Mouse (Mus musculus) ES-E14 (cell line): ENCODE measurements at regions not wholly inside any gene's neighbourhood (a gene's known extent, or its start where the extent isn't known, plus 50 kb on each side); places are given as distances from the start of the nearest gene placed in this dataset.

Experiments
- DNase-seq: peaks from one replicate; pipeline ENCODE4 v3.0.0-alpha.2; 2013; ENCODE audit warnings: low read depth, low spot score
- H3K27ac ChIP-seq: 2 replicates; pipeline ENCODE4 v1.5.1; 2012; ENCODE audit warnings: low read depth, mild to moderate bottlenecking, low read length, moderate library complexity, mixed read lengths; ENCODE audit not compliant: poor library complexity, insufficient read depth, severe bottlenecking
- H3K36me3 ChIP-seq: 2 replicates; pipeline ENCODE4 v1.6.1; 2012; ENCODE audit warnings: mild to moderate bottlenecking, low read length, moderate library complexity, mixed read lengths; ENCODE audit not compliant: control insufficient read depth, poor library complexity, insufficient read depth, severe bottlenecking
- H3K4me1 ChIP-seq, 2 experiments: fragments of 150-350 bp in 1 of 2; sonication (generic) in 1 of 2; 2 replicates each; pipeline ENCODE4 v1.6.1; 2012; ENCODE audit warnings: low read length in 2 of 2, mild to moderate bottlenecking in 1 of 2, mixed read lengths in 1 of 2; ENCODE audit not compliant: control insufficient read depth in 2 of 2, insufficient read depth in 2 of 2, poor library complexity in 1 of 2
- H3K4me3 ChIP-seq, 2 experiments: fragments of 150-350 bp in 1 of 2; sonication (generic) in 1 of 2; 2 replicates each; pipeline ENCODE4 v1.5.1; 2012; ENCODE audit warnings: low read length in 2 of 2, low read depth in 1 of 2, mild to moderate bottlenecking in 1 of 2, mixed read lengths in 1 of 2; ENCODE audit not compliant: insufficient read depth in 1 of 2, poor library complexity in 1 of 2, severe bottlenecking in 1 of 2
- H3K9ac ChIP-seq: 2 replicates; pipeline ENCODE4 v1.6.1; 2012; ENCODE audit warnings: low read depth, mild to moderate bottlenecking, low read length, mixed read lengths; ENCODE audit not compliant: poor library complexity, insufficient read depth, severe bottlenecking
- H3K9me3 ChIP-seq: fragments of 150-350 bp; sonication (generic); 2 replicates; pipeline ENCODE4 v1.6.1; 2012; ENCODE audit warnings: low read depth, mild to moderate bottlenecking, low read length; ENCODE audit not compliant: control insufficient read depth, insufficient read depth
- CHD2 ChIP-seq: IDR thresholded peaks from 2 replicates; pipeline ENCODE4 v1.6.1; 2014; ENCODE audit warnings: mild to moderate bottlenecking, low read depth, low read length, inconsistent platforms
- HCFC1 ChIP-seq: IDR thresholded peaks from 2 replicates; pipeline ENCODE4 v1.6.1; 2012; ENCODE audit warnings: low read length, inconsistent platforms, borderline replicate concordance; ENCODE audit not compliant: insufficient read depth
- MAFK ChIP-seq: IDR thresholded peaks from 2 replicates; pipeline ENCODE4 v1.6.1; 2014; ENCODE audit warnings: mild to moderate bottlenecking, low read depth, low read length, inconsistent platforms; ENCODE audit not compliant: insufficient read depth
- ZC3H11A ChIP-seq: IDR thresholded peaks from 2 replicates; pipeline ENCODE4 v1.6.1; 2012; ENCODE audit warnings: low read depth, mild to moderate bottlenecking, inconsistent platforms, low read length, borderline replicate concordance
- ZNF384 ChIP-seq: IDR thresholded peaks from 2 replicates; pipeline ENCODE4 v1.6.1; 2012; ENCODE audit warnings: low read depth, low read length, inconsistent platforms
- in situ Hi-C, 2 experiments: fragments of 600-800 bp; cut with MboI; formaldehyde crosslinking; loops; one replicate each; pipeline ENCODE4 v1.15.1; 2025; ENCODE audit warnings: low sequenced_read_pairs in 2 of 2, inconsistent platforms in 1 of 2; ENCODE audit not compliant: unreplicated experiment in 2 of 2

DNA sequence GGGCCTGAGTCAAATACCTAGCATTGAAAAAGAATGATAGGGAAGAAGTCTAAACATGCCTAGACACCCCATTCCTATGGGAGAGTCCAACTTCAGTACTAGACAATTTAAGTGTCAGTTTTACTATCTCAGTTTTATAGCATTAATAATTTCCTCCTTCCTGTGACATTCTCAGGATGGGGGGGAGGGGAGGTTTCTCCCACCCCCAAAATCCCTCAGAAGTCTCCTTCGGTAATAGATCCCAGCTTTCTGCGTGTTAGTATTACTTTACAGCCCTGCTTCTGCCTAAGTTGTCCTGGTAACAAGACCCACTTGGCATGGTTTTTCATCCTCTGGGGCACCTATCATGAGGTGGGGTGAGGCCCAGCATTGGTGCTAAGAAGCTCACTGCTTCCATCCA, 202.9 kb upstream of the Dapk1 start:
- Histone ChIP-seq H3K4me1 (no peaks in the 10 kb centered on the region), H3K36me3 (no peaks in the 10 kb centered on the region), H3K9me3 (no peaks in the 10 kb centered on the region), H3K27ac (no peak overlapping the region), H3K4me3 (no peak overlapping the region), H3K9ac (no peak overlapping the region)
- DNase-seq = no peak
- in situ Hi-C loops = no loop called here
- TF ChIP-seq CHD2 = no peak
- TF ChIP-seq ZNF384 = no peak
- TF ChIP-seq MAFK = no peak
- no peak for TF ChIP-seq ZC3H11A
- no peak for TF ChIP-seq HCFC1

DNA sequence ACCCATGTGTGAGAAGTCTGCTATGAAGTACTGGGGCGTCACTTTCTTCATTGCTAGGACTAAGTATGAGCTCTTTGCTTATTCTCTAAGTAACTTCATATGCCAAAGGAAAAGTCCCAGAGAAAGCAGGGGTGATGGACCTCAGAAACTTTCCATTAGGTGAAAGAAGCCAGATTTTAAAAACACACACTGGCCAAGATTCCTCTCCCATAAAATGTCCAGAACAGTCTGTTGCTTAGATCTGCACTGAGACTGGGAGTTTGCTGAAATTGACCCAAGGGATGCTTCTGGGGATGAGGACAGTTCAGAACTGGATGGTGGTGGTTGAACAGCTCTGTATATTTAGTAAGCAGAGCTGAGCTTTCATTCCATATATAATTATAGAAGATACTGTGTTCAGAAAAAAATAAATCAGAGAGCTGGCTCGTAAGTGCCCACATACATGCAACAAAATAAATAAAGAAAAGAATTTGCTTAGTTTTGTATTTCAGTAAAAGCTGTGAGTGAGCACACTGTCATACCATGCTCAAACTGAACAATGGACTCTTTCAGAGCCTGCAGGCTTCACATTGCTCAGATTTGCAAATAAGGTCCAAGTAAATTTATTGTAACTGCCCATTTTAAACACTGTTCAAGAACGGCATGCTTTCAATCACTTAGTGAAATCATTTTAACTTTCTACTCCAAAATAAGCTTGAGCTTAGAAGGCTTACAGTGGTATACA, 200.8 kb upstream of the Dapk1 start:
- H3K4me3 ChIP-seq = no peak overlapping the region
- H3K27ac ChIP-seq = no peak overlapping the region
- DNase-seq = no peak
- no peak for TF ChIP-seq HCFC1
- TF ChIP-seq MAFK = no peak
- no peak for TF ChIP-seq ZC3H11A
- no peak for TF ChIP-seq CHD2
- no peak for TF ChIP-seq ZNF384
- no peaks in the 10 kb centered on the region for H3K4me1 ChIP-seq
- in situ Hi-C loops = no loop called here
- no peak overlapping the region for H3K9ac ChIP-seq
- no peaks in the 10 kb centered on the region for H3K36me3 ChIP-seq
- no peaks in the 10 kb centered on the region for H3K9me3 ChIP-seq

DNA sequence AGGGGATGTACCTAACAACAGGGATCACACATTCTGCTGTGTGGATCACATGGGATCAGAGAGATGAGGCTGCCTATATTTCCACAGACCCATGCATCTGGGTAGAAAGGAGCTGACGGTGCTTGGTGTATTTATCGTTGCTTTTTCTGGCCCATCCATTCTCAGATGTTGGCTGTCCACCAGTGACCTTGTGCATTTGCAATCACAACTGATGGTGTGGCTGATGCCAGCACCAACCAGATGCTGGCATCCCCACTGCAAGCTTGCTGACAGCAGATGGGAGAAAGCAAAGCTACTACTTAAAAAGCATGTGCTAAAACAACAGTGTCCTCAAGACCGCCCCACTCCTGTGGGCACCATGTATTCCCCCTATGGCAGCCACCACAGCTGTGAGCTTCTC, 198.3 kb upstream of the Dapk1 start:
- H3K9ac ChIP-seq = no peak overlapping the region
- TF ChIP-seq CHD2 (no peak), HCFC1 (no peak), ZNF384 (no peak), ZC3H11A (no peak), MAFK (no peak)
- H3K27ac ChIP-seq = no peak overlapping the region
- no peaks in the 10 kb centered on the region for H3K36me3 ChIP-seq
- no peak overlapping the region for H3K4me3 ChIP-seq
- DNase-seq = no peak
- in situ Hi-C loops = no loop called here
- no peaks in the 10 kb centered on the region for H3K4me1 ChIP-seq
- H3K9me3 ChIP-seq = no peaks in the 10 kb centered on the region

DNA sequence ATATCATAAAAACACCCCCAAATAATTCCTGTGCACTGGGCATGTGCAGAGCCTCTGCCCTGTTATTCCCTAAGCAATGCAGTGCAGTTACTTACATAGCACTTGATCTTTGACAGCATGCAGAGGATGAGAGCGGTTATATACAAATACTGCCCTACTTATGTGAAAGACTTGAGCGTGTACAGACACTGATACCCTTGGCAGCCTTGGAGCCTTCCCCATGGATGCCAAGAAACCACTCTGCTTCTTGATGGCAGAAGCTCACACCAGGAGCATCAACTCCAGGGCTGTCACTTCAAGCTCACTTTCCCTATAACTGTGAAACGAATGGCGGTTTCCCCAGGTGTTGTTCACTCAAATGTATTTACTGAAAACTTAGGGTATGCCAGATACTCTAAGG, 194.4 kb upstream of the Dapk1 start:
- H3K9ac ChIP-seq = no peak overlapping the region
- H3K4me1 ChIP-seq = no peaks in the 10 kb centered on the region
- no peaks in the 10 kb centered on the region for H3K9me3 ChIP-seq
- in situ Hi-C loops = no loop called here
- no peak for DNase-seq
- no peak overlapping the region for H3K4me3 ChIP-seq
- no peak overlapping the region for H3K27ac ChIP-seq
- H3K36me3 ChIP-seq = no peaks in the 10 kb centered on the region
- no peak for TF ChIP-seq HCFC1
- TF ChIP-seq ZC3H11A = no peak
- no peak for TF ChIP-seq CHD2
- no peak for TF ChIP-seq ZNF384
- no peak for TF ChIP-seq MAFK
